16 mouse cellular contexts compared by ENCODE assay signal in the genomic region with DNA sequence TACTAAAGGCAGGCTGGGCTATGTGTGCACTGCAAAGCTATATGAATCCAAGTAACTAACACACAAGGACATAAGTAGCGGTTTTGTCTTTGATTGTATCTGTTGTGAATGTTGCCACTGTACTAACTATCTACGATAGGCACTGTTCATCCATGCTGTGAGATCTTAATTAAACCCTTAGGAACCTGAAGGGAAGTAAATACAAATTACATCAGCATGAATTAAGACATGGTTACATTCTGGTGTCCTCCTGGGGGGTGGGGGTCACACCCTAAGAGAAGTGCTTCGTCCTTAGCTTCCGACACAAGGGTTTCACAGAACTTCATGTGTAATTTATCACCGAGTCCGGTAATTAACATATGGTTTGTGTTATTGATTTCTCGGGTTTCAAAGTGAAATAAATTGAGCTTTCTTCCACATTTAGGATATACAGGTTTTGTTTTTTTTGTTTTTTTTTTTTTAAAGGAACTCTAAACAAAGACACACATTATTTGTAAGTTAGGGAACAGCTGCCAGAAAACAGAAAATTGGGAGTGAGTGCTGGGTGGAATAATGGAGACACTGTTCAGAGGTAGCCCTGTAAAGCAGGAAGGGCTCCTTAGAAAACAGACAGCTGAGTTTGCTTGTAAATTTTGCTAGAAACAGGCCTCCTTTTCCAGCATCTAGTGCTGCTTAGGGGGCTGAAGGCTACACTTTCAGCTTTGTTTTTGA. TPM values are rescaled to one million over a fixed set of nuclear protein-coding genes. Genes with fewer than 3 reads are reported as not detected.
DNase-seq lines count a peak whose midpoint lies in the region; ATAC-seq and TF ChIP-seq lines count a peak whose summit lies in the region.
"Had no signal": no experiment of that assay in that cellular context is flagged by ENCODE, and none has a peak within 500 bp of the region (broad histone marks: within the 10 kb centered on the region; RNA-seq: fewer than 3 reads in every experiment).

No protein-coding gene starts in this region.

- no peak overlapping the region for H3K4me2 ChIP-seq in embryonic facial prominence, embryonic 11.5 days (ENCODE audit: low read depth, low read length)
- H3K4me2 ChIP-seq in forebrain, embryonic 16.5 days (ENCODE audit: low read length), result peak overlapping the region; percentile 26; the same call in 1 of the 2 replicates
- H3K4me2 ChIP-seq in limb, embryonic 12.5 days, result peak overlapping the region; percentile 34; the same call in 1 of the 2 replicates
- no peak overlapping the region for H3K4me2 ChIP-seq in lung, postnatal 0 days (replicated peaks; ENCODE audit: low read depth, low read length)
- H3K4me2 ChIP-seq: heart, embryonic 15.5 days had no signal

- no peak overlapping the region for H3K9ac ChIP-seq in embryonic facial prominence, embryonic 11.5 days (replicated peaks; ENCODE audit: low read length)
- H3K9ac ChIP-seq in MEL (ENCODE audit: control insufficient read depth, low read depth, low read length, poor library complexity, severe bottlenecking), result no peak overlapping the region
- H3K9ac ChIP-seq in forebrain, embryonic 16.5 days (replicated peaks; ENCODE audit: low read depth, low read length), result no peak overlapping the region
- H3K9ac ChIP-seq in limb, embryonic 12.5 days (replicated peaks), result no peak overlapping the region
- no peak overlapping the region for H3K9ac ChIP-seq in lung, postnatal 0 days (replicated peaks; ENCODE audit: low read depth)
- H3K9ac ChIP-seq: heart, embryonic 15.5 days had no signal

- H3K79me2 ChIP-seq in MEL (ENCODE audit: control insufficient read depth, insufficient read depth, low read length, poor library complexity), result peaks cover 46% of the 10 kb centered on the region

- no peak for TF ChIP-seq POLR2A in MEL (IDR thresholded peaks at IDR 0.05; ENCODE audit: control insufficient read depth in 1 of 2, insufficient read depth in 1 of 2, low read depth in 1 of 2, low read length in 2 of 2, poor library complexity in 1 of 2)

- no peaks in the 10 kb centered on the region for H3K4me1 ChIP-seq in embryonic facial prominence, embryonic 11.5 days (ENCODE audit: control insufficient read depth, insufficient read depth, low read length)
- H3K4me1 ChIP-seq in embryonic facial prominence, embryonic 10.5 days, result peaks cover 16% of the 10 kb centered on the region
- peaks cover 2 to 3% of the 10 kb centered on the region in 2 experiments; a peak in 3 of 4 replicates for H3K4me1 ChIP-seq in MEL (ENCODE audit: control insufficient read depth in 1 of 2, insufficient read depth in 2 of 2, low read length in 2 of 2)
- peaks cover 24% of the 10 kb centered on the region for H3K4me1 ChIP-seq in forebrain, embryonic 16.5 days (replicated peaks; ENCODE audit: control insufficient read depth, insufficient read depth, low read length)
- H3K4me1 ChIP-seq in limb, embryonic 12.5 days (replicated peaks), result peaks cover 21% of the 10 kb centered on the region
- H3K4me1 ChIP-seq in lung, postnatal 0 days (ENCODE audit: insufficient read depth, low read depth, low read length), result no peaks in the 10 kb centered on the region; the same call in 1 of the 2 replicates
- no peaks in the 10 kb centered on the region for H3K4me1 ChIP-seq in heart, embryonic 10.5 days
- H3K4me1 ChIP-seq: heart, embryonic 15.5 days had no signal

- no peak overlapping the region for H3K27ac ChIP-seq in embryonic facial prominence, embryonic 11.5 days (replicated peaks; ENCODE audit: low read depth, low read length)
- no peak overlapping the region; the same call in 1 of the 2 replicates for H3K27ac ChIP-seq in embryonic facial prominence, embryonic 10.5 days (replicated peaks)
- H3K27ac ChIP-seq in MEL (ENCODE audit: control insufficient read depth, low read depth, low read length), result no peak overlapping the region
- peak overlapping the region; percentile 56 for H3K27ac ChIP-seq in forebrain, embryonic 16.5 days (ENCODE audit: low read length)
- H3K27ac ChIP-seq in limb, embryonic 12.5 days, result peak overlapping the region; percentile 84
- no peak overlapping the region for H3K27ac ChIP-seq in lung, postnatal 0 days (ENCODE audit: low read length)
- no peak overlapping the region for H3K27ac ChIP-seq in heart, embryonic 10.5 days
- H3K27ac ChIP-seq: heart, embryonic 15.5 days; kidney, postnatal 0 days had no signal

- no peak for TF ChIP-seq CTCF in MEL (IDR thresholded peaks at IDR 0.05 in 2 of 3, conservative IDR thresholded peaks at IDR 0.05 in 1 of 3; ENCODE audit: control insufficient read depth in 1 of 3, insufficient read depth in 1 of 3, low read depth in 2 of 3, low read length in 3 of 3, poor library complexity in 1 of 3, severe bottlenecking in 1 of 3)
- TF ChIP-seq CTCF in lung, postnatal 0 days (IDR thresholded peaks at IDR 0.05), result no peak

- no peak overlapping the region for H3K4me3 ChIP-seq in embryonic facial prominence, embryonic 11.5 days (ENCODE audit: low read depth, low read length)
- H3K4me3 ChIP-seq in embryonic facial prominence, embryonic 10.5 days, result no peak overlapping the region
- no peak overlapping the region for H3K4me3 ChIP-seq in MEL (ENCODE audit: control insufficient read depth in 1 of 2, insufficient read depth in 1 of 2, low read depth in 2 of 2, low read length in 2 of 2)
- H3K4me3 ChIP-seq in forebrain, embryonic 16.5 days (replicated peaks; ENCODE audit: low read length), result no peak overlapping the region
- H3K4me3 ChIP-seq in limb, embryonic 12.5 days (replicated peaks), result no peak overlapping the region
- H3K4me3 ChIP-seq in lung, postnatal 0 days (ENCODE audit: low read depth, low read length), result no peak overlapping the region
- no peak overlapping the region for H3K4me3 ChIP-seq in heart, embryonic 10.5 days
- H3K4me3 ChIP-seq: heart, embryonic 15.5 days; myocyte had no signal

- H3K27me3 ChIP-seq in embryonic facial prominence, embryonic 11.5 days (ENCODE audit: control insufficient read depth, insufficient read depth, low read length), result no peaks in the 10 kb centered on the region
- no peaks in the 10 kb centered on the region for H3K27me3 ChIP-seq in embryonic facial prominence, embryonic 10.5 days (replicated peaks; ENCODE audit: low read depth, poor library complexity, severe bottlenecking)
- no peaks in the 10 kb centered on the region for H3K27me3 ChIP-seq in MEL (ENCODE audit: control insufficient read depth in 1 of 2, insufficient read depth in 2 of 2, low read length in 2 of 2)
- H3K27me3 ChIP-seq in forebrain, embryonic 16.5 days (replicated peaks; ENCODE audit: control insufficient read depth, insufficient read depth, low read length), result no peaks in the 10 kb centered on the region
- H3K27me3 ChIP-seq in limb, embryonic 12.5 days, result no peaks in the 10 kb centered on the region
- no peaks in the 10 kb centered on the region for H3K27me3 ChIP-seq in lung, postnatal 0 days (replicated peaks; ENCODE audit: insufficient read depth, low read length)
- no peaks in the 10 kb centered on the region for H3K27me3 ChIP-seq in heart, embryonic 10.5 days (ENCODE audit: insufficient read depth, poor library complexity, severe bottlenecking)
- H3K27me3 ChIP-seq: heart, embryonic 15.5 days had no signal

- no peaks in the 10 kb centered on the region for H3K9me3 ChIP-seq in embryonic facial prominence, embryonic 11.5 days (replicated peaks; ENCODE audit: control insufficient read depth, low read length)
- H3K9me3 ChIP-seq in embryonic facial prominence, embryonic 10.5 days, result no peaks in the 10 kb centered on the region
- no peaks in the 10 kb centered on the region for H3K9me3 ChIP-seq in MEL (replicated peaks; ENCODE audit: insufficient read depth, low read length)
- H3K9me3 ChIP-seq in forebrain, embryonic 16.5 days (ENCODE audit: control insufficient read depth, low read length), result no peaks in the 10 kb centered on the region
- H3K9me3 ChIP-seq in limb, embryonic 12.5 days, result no peaks in the 10 kb centered on the region
- H3K9me3 ChIP-seq in lung, postnatal 0 days (ENCODE audit: low read length), result no peaks in the 10 kb centered on the region
- H3K9me3 ChIP-seq in heart, embryonic 10.5 days, result no peaks in the 10 kb centered on the region
- H3K9me3 ChIP-seq: heart, embryonic 15.5 days had no signal

- no peak for TF ChIP-seq RAD21 in MEL (IDR thresholded peaks at IDR 0.05; ENCODE audit: low read depth, low read length)

- 37% methylated on average over 7 of the region's 7 CpGs for WGBS in embryonic facial prominence, embryonic 11.5 days
- WGBS in embryonic facial prominence, embryonic 10.5 days, result 43% methylated on average over 7 of the region's 7 CpGs
- WGBS in forebrain, embryonic 16.5 days, result 13% methylated on average over 7 of the region's 7 CpGs
- WGBS in limb, embryonic 12.5 days, result 18% methylated on average over 7 of the region's 7 CpGs
- WGBS in lung, postnatal 0 days, result 89% methylated on average over 7 of the region's 7 CpGs
- WGBS in heart, embryonic 10.5 days, result 80% methylated on average over 7 of the region's 7 CpGs

- no peaks in the 10 kb centered on the region for H3K36me3 ChIP-seq in embryonic facial prominence, embryonic 11.5 days (replicated peaks; ENCODE audit: control insufficient read depth, insufficient read depth, low read depth, low read length)
- peaks cover 6% of the 10 kb centered on the region; the same call in 1 of the 2 replicates for H3K36me3 ChIP-seq in embryonic facial prominence, embryonic 10.5 days (replicated peaks)
- H3K36me3 ChIP-seq in MEL (ENCODE audit: control insufficient read depth in 1 of 2, insufficient read depth in 2 of 2, low read length in 2 of 2), result peaks cover 8 to 32% of the 10 kb centered on the region in 2 experiments
- no peaks in the 10 kb centered on the region for H3K36me3 ChIP-seq in forebrain, embryonic 16.5 days (ENCODE audit: control insufficient read depth, insufficient read depth)
- H3K36me3 ChIP-seq in limb, embryonic 12.5 days, result no peaks in the 10 kb centered on the region
- H3K36me3 ChIP-seq in lung, postnatal 0 days (ENCODE audit: insufficient read depth, low read length), result no peaks in the 10 kb centered on the region
- H3K36me3 ChIP-seq in heart, embryonic 10.5 days, result peaks cover 4% of the 10 kb centered on the region; the same call in 1 of the 2 replicates
- H3K36me3 ChIP-seq: heart, embryonic 15.5 days had no signal

- no peak for ATAC-seq in embryonic facial prominence, embryonic 11.5 days (replicated peaks; ENCODE audit: insufficient number of reproducible peaks, low FRiP score, low TSS enrichment, low read depth)
- peak; percentile 42; the same call in 1 of the 2 replicates for ATAC-seq in forebrain, embryonic 16.5 days
- peak; percentile 81; the same call in 1 of the 2 replicates for ATAC-seq in limb, embryonic 12.5 days (ENCODE audit: insufficient number of reproducible peaks, insufficient read depth, low FRiP score, low TSS enrichment, low read depth)
- no peak for ATAC-seq in lung, postnatal 0 days

- peak; percentile 30 for DNase-seq in embryonic facial prominence, embryonic 11.5 days (ENCODE audit: low spot score)
- no peak for DNase-seq in embryonic facial prominence, embryonic 10.5 days (ENCODE audit: low spot score)
- DNase-seq in MEL (ENCODE audit: low read depth, low spot score), result no peak
- DNase-seq in lung, postnatal 0 days (ENCODE audit: low spot score), result no peak
- no peak for DNase-seq in heart, embryonic 10.5 days (ENCODE audit: low spot score)
- no peak for DNase-seq in kidney, adult 9 months
- DNase-seq: cerebellum, adult 9-10 months; embryo, embryonic 11 days; left cerebral cortex, postnatal 4 days; lung, adult 2 months; thymus, postnatal 36 days had no signal

- no peak for TF ChIP-seq EP300 in MEL (IDR thresholded peaks at IDR 0.05; ENCODE audit: low read depth in 1 of 2, low read length in 2 of 2)
- no peak for TF ChIP-seq EP300 in lung, postnatal 0 days (IDR thresholded peaks at IDR 0.05)

RNA-seq across cellular contexts. Expression of gene Cdk6, which starts 58.7 kb away (rescaled TPM):
- polyA plus RNA-seq in embryonic facial prominence, embryonic 11.5 days (2014; fragmentation: Nextera tagmentation; extraction: Ambion mirVana), result 17.2 and 21.2 TPM in 2 replicates
- 25.7 and 25.9 TPM in 2 replicates for polyA plus RNA-seq in embryonic facial prominence, embryonic 10.5 days (2016; fragmentation: Nextera tagmentation; extraction: Ambion mirVana)
- 195 and 197 TPM in 2 replicates for total RNA-seq in MEL (2012; rRNA removed)
- 100 to 1,000 TPM in 1 of 2 experiments, 10 to 100 TPM in 1; 79.0 to 318 TPM for polyA plus RNA-seq in MEL (2012; ENCODE audit: insufficient read depth in 1 of 2, insufficient read length in 2 of 2, low read depth in 1 of 2, low replicate concordance in 2 of 2, missing spikeins in 1 of 2)
- polyA plus RNA-seq in forebrain, embryonic 16.5 days (2015; fragmentation: Nextera tagmentation; extraction: Ambion mirVana), result 26.5 and 29.8 TPM in 2 replicates
- polyA plus RNA-seq in limb, embryonic 12.5 days (2016; fragmentation: Nextera tagmentation; extraction: Ambion mirVana), result 29.7 and 32.5 TPM in 2 replicates
- polyA plus RNA-seq in lung, postnatal 0 days (2015; fragmentation: Nextera tagmentation; extraction: Ambion mirVana), result 19.7 and 27.7 TPM in 2 replicates
- polyA plus RNA-seq in heart, embryonic 10.5 days (2016; fragmentation: Nextera tagmentation; extraction: Ambion mirVana), result 20.9 and 32.4 TPM in 2 replicates

Comparison
In these comparisons a context has a peak if more than half of its experiments do, and no peak if none do; other contexts are left out.
1. ATAC-seq: peak in forebrain, embryonic 16.5 days (single experiment) and limb, embryonic 12.5 days (single experiment); none in embryonic facial prominence, embryonic 11.5 days (single experiment) and lung, postnatal 0 days (single experiment).
2. H3K27ac ChIP-seq: peak in forebrain, embryonic 16.5 days (single experiment) and limb, embryonic 12.5 days (single experiment); none in embryonic facial prominence, embryonic 11.5 days (single experiment), embryonic facial prominence, embryonic 10.5 days (single experiment), MEL (single experiment), lung, postnatal 0 days (single experiment) and heart, embryonic 10.5 days (single experiment).
3. H3K4me2 ChIP-seq: peak in forebrain, embryonic 16.5 days (single experiment) and limb, embryonic 12.5 days (single experiment); none in embryonic facial prominence, embryonic 11.5 days (single experiment) and lung, postnatal 0 days (single experiment).